Mouse (Mus musculus) urinary bladder, postnatal 36 days (tissue): ENCODE data around the gene P2ry14.
"Not testable (repeated sequence)": the region's sequence is repeated elsewhere in the genome, so short reads cannot be mapped to it uniquely, and the experiment has no call there.

ENCODE experiments used
- DNase-seq, 2 experiments: peaks; one replicate each; pipeline ENCODE4 v3.0.0; 2022; ENCODE audit warnings: low spot score in 2 of 2, mixed read lengths in 1 of 2

P2ry14 gene

DNA sequence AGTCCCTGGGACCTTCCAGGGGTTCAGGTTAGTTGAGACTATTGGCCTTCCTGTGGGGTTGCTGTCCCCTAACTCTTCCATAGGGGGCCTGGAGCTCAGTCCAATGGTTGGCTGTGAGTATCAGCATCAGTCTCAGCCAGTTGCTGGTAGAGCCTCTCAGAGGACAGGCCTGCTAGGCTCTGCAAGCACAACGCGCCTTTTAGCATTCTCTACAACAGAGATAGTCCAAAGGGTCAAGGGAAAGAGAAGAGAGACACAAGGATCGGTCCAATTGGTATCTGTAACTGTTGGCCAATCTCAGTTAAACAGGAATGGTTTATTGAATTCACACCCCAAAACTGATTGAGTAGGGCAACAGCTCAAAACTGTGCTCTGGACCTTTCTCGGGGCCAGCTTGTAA, 46.0 kb downstream of the P2ry14 start:
- no peak for DNase-seq

GRCm38 (mm10) chr3:59104462-59104861, 49.0 kb downstream of the P2ry14 start:
- DNase-seq, result no peak

GRCm38 (mm10) chr3:59102146-59102545, 51.3 kb downstream of the P2ry14 start:
- no peak for DNase-seq

- no peak for DNase-seq
These were observed 52.0 kb downstream of the P2ry14 start, which contains the start of gene Gpr171 for GRCm38 (mm10) chr3:59101218-59101986. TSS of gene Gpr171 (minus strand) at chr3:59101821.

DNA sequence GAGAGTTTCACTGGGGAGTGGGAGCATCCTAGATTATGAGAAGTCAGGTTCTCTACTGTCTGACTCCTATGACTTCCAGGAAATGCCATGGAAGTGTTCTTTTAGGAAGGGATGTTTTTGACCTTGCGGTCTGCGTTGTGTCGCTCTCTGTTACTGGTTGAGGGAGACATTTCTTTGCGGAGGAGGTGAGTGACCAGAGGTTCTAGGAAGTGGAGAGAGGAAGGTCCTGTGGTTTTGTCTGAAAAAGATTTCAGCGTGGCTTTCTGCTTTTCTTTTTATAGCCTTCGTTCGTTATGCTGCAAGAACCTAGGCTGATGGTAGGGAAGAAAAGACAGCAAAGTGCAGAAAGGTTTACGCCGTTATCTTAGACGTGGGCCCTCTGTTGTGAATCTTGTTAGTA, 54.9 kb downstream of the P2ry14 start:
- no peak for DNase-seq

GRCm38 (mm10) chr3:59097421-59097820, 56.0 kb downstream of the P2ry14 start:
- no peak for DNase-seq

DNA sequence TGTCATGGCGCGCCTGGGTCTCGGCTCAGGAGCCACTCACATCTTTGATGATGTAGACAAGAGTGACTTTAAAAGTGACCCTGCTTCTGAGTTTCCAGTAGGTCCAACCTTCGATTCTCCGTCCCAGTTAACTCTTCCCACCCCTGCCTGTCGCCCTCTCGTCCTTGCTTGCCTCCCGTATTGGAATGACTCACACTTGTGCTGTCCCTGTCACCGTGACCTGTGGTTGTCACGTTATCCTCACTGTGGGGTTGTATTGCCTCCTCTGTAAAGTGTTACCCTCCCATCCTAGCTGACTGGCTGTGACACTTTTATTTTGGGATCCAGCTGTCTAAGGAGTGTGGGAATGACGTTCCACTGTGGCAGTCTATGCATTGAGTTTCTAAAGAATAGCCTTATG, 60.7 kb downstream of the P2ry14 start:
- DNase-seq, result no peak

- DNase-seq, result no peak
These were observed 72.5 kb downstream of the P2ry14 start for GRCm38 (mm10) chr3:59080919-59081318.

GRCm38 (mm10) chr3:59080293-59080916, 73.0 kb downstream of the P2ry14 start:
- DNase-seq, result no peak

GRCm38 (mm10) chr3:59079327-59079726, 74.1 kb downstream of the P2ry14 start:
- DNase-seq, result peak in 1 of 2 experiments; percentile 23

DNA sequence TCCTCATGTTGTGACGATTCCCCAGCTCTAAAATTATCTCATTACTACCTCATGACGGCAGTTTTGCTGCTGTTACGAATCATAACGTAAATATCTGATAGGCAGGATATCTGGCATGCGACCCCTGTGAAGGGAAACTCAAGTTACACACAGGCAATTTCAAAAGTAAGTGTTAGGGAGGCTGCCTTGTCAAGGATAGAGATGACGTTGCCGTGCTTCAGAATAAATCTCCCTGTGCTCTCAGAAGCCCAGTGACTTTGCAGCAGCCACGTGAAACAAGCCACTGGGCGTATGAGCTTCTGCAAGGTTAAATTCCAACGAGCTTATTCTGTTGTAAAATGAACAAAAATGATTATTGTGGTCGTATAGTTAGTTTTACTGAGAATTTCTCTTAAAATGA, 74.8 kb downstream of the P2ry14 start:
- DNase-seq, result no peak

GRCm38 (mm10) chr3:59077278-59077677, 76.1 kb downstream of the P2ry14 start:
- no peak for DNase-seq

- DNase-seq, result not testable (repeated sequence)
These were observed 84.3 kb downstream of the P2ry14 start for GRCm38 (mm10) chr3:59069071-59069470.

DNA sequence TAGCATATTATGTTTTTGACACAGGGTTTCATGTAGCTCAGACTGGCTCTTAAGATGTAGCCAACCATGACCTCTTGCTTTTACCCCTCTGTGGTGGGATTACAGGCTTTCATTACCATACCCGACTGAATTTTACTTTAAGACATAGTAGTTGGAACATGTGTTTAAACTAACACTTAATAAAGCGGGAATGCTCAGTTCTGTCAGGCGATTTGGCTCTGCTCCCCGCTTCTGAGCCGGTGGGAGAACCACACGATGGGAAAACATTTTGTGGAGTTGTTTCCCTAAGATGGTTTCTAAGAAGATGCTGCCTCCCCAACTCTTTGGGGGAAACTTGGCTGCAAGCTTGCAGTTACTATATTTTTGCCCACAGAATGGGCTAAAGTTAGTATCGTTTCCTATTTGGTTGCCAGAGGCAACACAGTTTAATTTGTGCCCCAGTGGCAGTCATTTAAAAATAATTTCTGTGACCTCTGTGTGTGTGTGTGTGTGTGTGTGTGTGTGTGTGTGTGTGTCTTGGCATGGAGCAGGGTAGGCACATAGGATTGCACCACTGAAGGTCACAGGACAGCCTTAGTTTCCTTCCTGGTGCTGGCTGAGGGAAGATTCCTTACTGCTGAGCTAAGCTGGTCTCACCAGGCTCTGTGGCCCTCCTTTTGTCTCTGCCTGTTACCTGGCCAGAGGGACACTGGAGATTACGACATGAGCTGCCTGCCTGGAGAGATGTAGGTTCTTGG, 86.7 kb downstream of the P2ry14 start:
- no peak for DNase-seq

DNA sequence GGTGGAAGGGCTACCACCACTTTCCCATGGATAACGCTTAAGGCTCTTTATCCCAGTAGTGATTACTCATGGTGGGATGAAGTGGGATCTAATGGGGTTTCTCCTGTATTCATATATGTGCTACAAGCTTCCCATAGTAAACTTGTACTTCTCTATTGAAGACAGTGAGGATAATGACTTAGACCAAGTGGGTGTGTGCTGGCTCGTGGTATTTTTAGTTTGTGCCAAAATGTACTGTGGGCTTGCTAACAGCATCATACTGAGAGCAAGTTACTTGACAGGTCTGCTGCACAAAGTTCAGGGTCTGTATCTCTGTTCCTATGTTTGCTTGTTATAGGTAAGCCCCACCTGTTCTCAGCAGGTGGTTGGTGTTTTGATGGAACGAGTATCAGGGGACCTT, 87.5 kb downstream of the P2ry14 start:
- no peak for DNase-seq
